Mouse (Mus musculus) midbrain, embryonic 14.5 days (tissue): ENCODE data around the gene Siva1. TPM values are rescaled to one million over a fixed set of nuclear protein-coding genes. Genes with fewer than 3 reads are reported as not detected.
A peak's percentile ranks its signal among the peaks of the same experiment; 100 is the strongest.

ENCODE experiments used
- ATAC-seq: fragments of 200-750 bp; cut with Nextera tagmentation; 2 replicates; pipeline ENCODE4 v1.8.0; 2017; ENCODE audit warnings: moderate number of reproducible peaks, moderate library complexity; ENCODE audit not compliant: low FRiP score, low TSS enrichment
- DNase-seq: peaks from one replicate; pipeline ENCODE4 v3.0.0-alpha.2; 2015
- H3K27ac ChIP-seq: fragments of 300-500 bp; sonication (generic); replicated peaks from 2 replicates; pipeline ENCODE4 v1.5.1; 2014; ENCODE audit warnings: mild to moderate bottlenecking, low read depth, low read length, moderate library complexity
- H3K27me3 ChIP-seq: fragments of 300-500 bp; sonication (generic); 2 replicates; pipeline ENCODE4 v1.6.1; 2014; ENCODE audit warnings: low read length, control low read depth, mixed read lengths; ENCODE audit not compliant: control insufficient read depth, insufficient read depth
- H3K36me3 ChIP-seq: fragments of 300-500 bp; sonication (generic); 2 replicates; pipeline ENCODE4 v1.6.1; 2014; ENCODE audit warnings: low read length, control low read depth; ENCODE audit not compliant: control insufficient read depth, insufficient read depth
- H3K4me1 ChIP-seq: fragments of 300-500 bp; sonication (generic); 2 replicates; pipeline ENCODE4 v1.6.1; 2014; ENCODE audit warnings: mild to moderate bottlenecking, antibody characterized with exemption, low read length, control low read depth; ENCODE audit not compliant: control insufficient read depth, insufficient read depth
- H3K4me2 ChIP-seq: fragments of 300-500 bp; sonication (generic); 2 replicates; pipeline ENCODE4 v1.6.1; 2014; ENCODE audit warnings: mild to moderate bottlenecking, low read length, moderate library complexity
- H3K4me3 ChIP-seq: fragments of 300-500 bp; sonication (generic); replicated peaks from 2 replicates; pipeline ENCODE4 v1.5.1; 2014; ENCODE audit warnings: low read depth, low read length
- H3K9ac ChIP-seq: fragments of 300-500 bp; sonication (generic); replicated peaks from 2 replicates; pipeline ENCODE4 v1.6.1; 2014; ENCODE audit warnings: mild to moderate bottlenecking, low read length, moderate library complexity
- H3K9me3 ChIP-seq: fragments of 300-500 bp; sonication (generic); 2 replicates; pipeline ENCODE4 v1.6.1; 2016; ENCODE audit warnings: low read length, control low read depth, mixed read lengths; ENCODE audit not compliant: control insufficient read depth
- WGBS: fragments of 180-500 bp; shearing (Covaris S2); extraction: QIAGEN DNeasy Blood & Tissue Kit; methylation state at CpG from one replicate; pipeline ENCODE4 v1.1.7; 2014; 5-methylcytosine and 5-hydroxymethylcytosine counted together
- polyA plus RNA-seq: library from polyadenylated mRNA; unstranded; fragments of >200 nt; fragmentation: Nextera tagmentation; extraction: Ambion mirVana; gene quantifications from 2 replicates; pipeline ENCODE4 v1.2.1, GENCODE M21; 2014

Gene Siva1
- polyA plus RNA-seq, 1 experiment from 2014 or later: 63.9 TPM

DNA sequence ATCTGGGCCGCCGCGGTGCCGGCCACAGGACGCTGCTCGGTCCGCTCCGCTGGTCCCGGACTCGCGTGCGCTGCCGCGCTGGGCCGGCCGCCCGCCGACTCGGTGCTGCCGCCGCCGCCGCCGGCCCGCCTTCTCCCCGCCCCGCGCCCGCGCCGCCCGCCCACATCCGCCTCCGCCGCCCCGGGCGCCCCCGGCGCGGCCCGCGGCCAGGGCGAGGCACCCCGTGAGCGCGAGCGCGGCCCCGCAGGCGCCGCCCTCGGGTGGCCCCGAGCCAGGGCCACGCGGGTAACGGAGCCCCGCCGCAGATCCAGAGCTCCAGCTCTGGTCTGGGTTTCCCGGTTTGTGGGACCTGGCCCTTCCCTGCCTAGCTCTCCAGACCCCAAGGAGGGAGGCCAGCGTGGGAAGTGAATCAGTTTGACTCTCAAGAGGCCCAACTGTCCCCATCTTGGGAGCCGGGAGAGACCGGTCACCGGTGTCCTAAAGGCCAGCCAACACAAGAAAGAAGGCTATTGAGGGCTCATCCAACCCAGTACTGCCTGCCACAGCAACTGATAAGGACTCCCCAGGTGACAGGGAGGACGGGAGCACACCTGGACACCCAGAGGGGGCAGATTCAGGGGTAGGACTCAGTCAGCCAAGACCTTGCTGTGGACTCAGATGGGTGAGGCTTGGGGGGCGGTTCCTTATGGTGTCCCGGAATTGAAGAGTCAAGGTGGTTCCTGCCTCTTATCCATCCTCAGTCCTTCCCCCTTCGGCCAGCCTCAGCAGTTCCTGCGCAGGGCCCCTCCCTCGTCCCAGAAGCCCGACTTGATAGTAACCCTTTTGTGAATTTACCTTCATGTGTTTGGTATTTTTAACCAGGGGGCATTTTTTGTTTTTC lies 29.9 kb downstream of the Siva1 start, which contains the start of gene Akt1:
Gene Akt1 (minus strand): TSS at position 753 of the 880 bp plus-strand sequence.
- H3K4me2 ChIP-seq: peak within 1 kb of the TSS; percentile 95
- under 1% methylated on average over 59 of the region's 70 CpGs for WGBS
- H3K4me1 ChIP-seq: peaks cover 37% of the 10 kb centered on the region

GRCm38 (mm10) chr12:112675245-112676035 lies 31.0 kb downstream of the Siva1 start:
- Histone ChIP-seq H3K4me1 (peaks cover 39% of the 10 kb centered on the region), H3K27ac (peak overlapping the region; percentile 94)

More for the DNA sequence above, 29.9 kb downstream of the Siva1 start, which contains the start of gene Akt1:
- DNase-seq (peak; percentile 76), ATAC-seq (peak; percentile 10; the same call in 1 of the 2 replicates)
- peak within 1 kb of the TSS; percentile 94 for H3K27ac ChIP-seq
- peaks cover 22% of the 10 kb centered on the region for H3K36me3 ChIP-seq
- H3K27me3 ChIP-seq: peaks cover 10% of the 10 kb centered on the region; the same call in 1 of the 2 replicates
- H3K9me3 ChIP-seq: no peaks in the 10 kb centered on the region
- H3K4me3 ChIP-seq: peak within 1 kb of the TSS; percentile 94
- H3K9ac ChIP-seq: peak within 1 kb of the TSS; percentile 97

GRCm38 (mm10) chr12:112677076-112677475 lies 32.6 kb downstream of the Siva1 start:
- Histone ChIP-seq H3K9me3 (no peaks in the 10 kb centered on the region), H3K27ac (no peak overlapping the region), H3K4me1 (peaks cover 27% of the 10 kb centered on the region), H3K4me2 (no peak overlapping the region), H3K4me3 (no peak overlapping the region), H3K36me3 (no peaks in the 10 kb centered on the region), H3K27me3 (peaks cover 23% of the 10 kb centered on the region), H3K9ac (no peak overlapping the region)
- ATAC-seq (no peak), DNase-seq (no peak)
- 61% methylated on average over 5 of the region's 5 CpGs for WGBS

More at GRCm38 (mm10) chr12:112675245-112676035, 31.0 kb downstream of the Siva1 start:
- peak overlapping the region; percentile 95 for H3K4me2 ChIP-seq
- peak overlapping the region; percentile 94; the same call in 1 of the 2 replicates for H3K4me3 ChIP-seq
- DNase-seq: peak; percentile 93
- H3K9me3 ChIP-seq: no peaks in the 10 kb centered on the region
- H3K36me3 ChIP-seq: peaks cover 11% of the 10 kb centered on the region
- WGBS: 13% methylated on average over 18 of the region's 18 CpGs
- H3K9ac ChIP-seq: peak overlapping the region; percentile 97
- ATAC-seq: peak; percentile 35; the same call in 1 of the 2 replicates
- H3K27me3 ChIP-seq: peaks cover 21% of the 10 kb centered on the region

GRCm38 (mm10) chr12:112677943-112678554 lies 33.6 kb downstream of the Siva1 start:
- Histone ChIP-seq H3K4me1 (peaks cover 17% of the 10 kb centered on the region), H3K9ac (peak overlapping the region; percentile 45; the same call in 1 of the 2 replicates), H3K27me3 (peaks cover 23% of the 10 kb centered on the region), H3K4me3 (peak overlapping the region; percentile 48), H3K4me2 (peak overlapping the region; percentile 91), H3K27ac (no peak overlapping the region), H3K9me3 (no peaks in the 10 kb centered on the region), H3K36me3 (no peaks in the 10 kb centered on the region)
- ATAC-seq (no peak), DNase-seq (no peak)
- 18% methylated on average over 19 of the region's 19 CpGs for WGBS

GRCm38 (mm10) chr12:112678555-112679026 lies 34.1 kb downstream of the Siva1 start, which contains the start of gene Zbtb42:
Zbtb42 (plus strand) TSS chr12:112678828.
- peak; percentile 65 for DNase-seq
- peaks cover 16% of the 10 kb centered on the region for H3K4me1 ChIP-seq
- no peaks in the 10 kb centered on the region for H3K36me3 ChIP-seq
- WGBS: under 1% methylated on average over 60 of the region's 60 CpGs
- peak within 1 kb of the TSS; percentile 45 for H3K9ac ChIP-seq
- H3K27me3 ChIP-seq: peaks cover 23% of the 10 kb centered on the region
- H3K9me3 ChIP-seq: no peaks in the 10 kb centered on the region
- peak within 1 kb of the TSS; percentile 91 for H3K4me2 ChIP-seq
- H3K4me3 ChIP-seq: peak within 1 kb of the TSS; percentile 48
- peak; percentile 15; the same call in 1 of the 2 replicates for ATAC-seq
- H3K27ac ChIP-seq: no peak within 1 kb of the TSS

DNA sequence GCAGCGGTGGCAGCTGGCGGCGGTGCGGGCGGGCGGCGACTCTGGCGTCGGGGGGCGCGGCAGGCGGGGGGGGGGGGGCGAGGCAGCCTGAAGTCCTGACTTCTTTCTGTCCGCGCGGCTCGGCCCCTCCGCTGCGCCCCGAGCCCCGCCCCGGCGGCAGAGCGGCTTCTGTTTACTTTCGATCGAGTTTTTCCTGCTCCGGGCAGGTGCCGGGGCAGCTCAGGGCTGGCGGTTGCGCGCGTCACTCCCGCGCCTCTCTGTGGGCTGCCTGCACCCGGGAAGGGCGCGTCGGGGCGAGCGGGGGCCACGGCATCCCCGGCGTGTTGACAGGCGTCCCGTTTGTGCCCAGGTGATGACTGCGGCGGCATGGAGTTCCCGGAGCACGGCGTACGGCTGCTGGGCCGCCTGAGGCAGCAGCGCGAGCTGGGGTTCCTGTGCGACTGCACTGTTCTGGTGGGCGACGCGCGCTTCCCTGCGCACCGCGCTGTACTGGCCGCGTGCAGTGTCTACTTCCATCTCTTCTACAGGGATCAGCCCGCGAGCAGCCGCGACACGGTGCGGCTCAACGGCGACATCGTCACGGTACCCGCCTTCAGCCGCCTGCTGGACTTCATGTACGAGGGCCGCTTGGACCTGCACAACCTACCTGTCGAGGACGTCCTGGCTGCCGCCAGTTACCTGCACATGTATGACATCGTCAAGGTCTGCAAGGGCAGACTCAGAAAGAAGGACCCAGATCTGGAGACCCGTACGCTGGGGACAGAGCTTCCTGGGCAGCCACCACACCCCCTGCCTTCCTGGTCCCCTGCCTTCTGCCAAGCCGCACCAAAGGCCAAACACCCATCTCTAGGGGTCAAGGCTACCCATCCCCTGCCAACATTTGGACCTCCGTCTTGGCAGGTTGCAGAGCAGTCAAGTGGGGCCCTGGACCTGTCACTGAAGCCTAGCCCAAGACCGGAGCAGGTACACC lies 34.8 kb downstream of the Siva1 start:
- DNase-seq (peak; percentile 70), ATAC-seq (no peak)
- H3K36me3 ChIP-seq: no peaks in the 10 kb centered on the region
- H3K9me3 ChIP-seq: no peaks in the 10 kb centered on the region
- peak overlapping the region; percentile 48 for H3K4me3 ChIP-seq
- 3% methylated on average over 79 of the region's 87 CpGs for WGBS
- H3K9ac ChIP-seq: peak overlapping the region; percentile 45
- peak overlapping the region; percentile 91 for H3K4me2 ChIP-seq
- no peak overlapping the region for H3K27ac ChIP-seq
- peaks cover 23% of the 10 kb centered on the region for H3K27me3 ChIP-seq
- peaks cover 16% of the 10 kb centered on the region for H3K4me1 ChIP-seq

DNA sequence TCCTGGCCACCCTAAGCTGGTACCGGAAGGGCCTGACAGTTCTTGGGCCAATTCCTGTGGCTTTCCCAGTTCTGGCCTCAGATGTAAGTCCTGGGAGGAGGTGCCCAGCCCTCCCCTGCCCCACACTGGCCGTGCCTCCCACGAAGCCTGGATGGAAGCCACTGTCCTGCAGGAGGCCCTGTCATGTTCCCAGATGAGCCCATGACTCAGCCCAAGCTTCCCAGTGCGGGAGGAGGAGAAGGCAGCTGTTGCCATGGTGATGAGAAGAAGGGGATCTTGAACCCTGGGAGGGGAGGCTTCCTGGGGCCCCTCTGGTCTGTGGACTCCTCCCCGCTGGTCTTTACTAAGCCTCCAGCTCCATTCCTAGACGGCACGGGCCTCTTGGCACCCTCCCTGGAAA lies 38.9 kb downstream of the Siva1 start:
- no peaks in the 10 kb centered on the region for H3K9me3 ChIP-seq
- no peak overlapping the region for H3K9ac ChIP-seq
- ATAC-seq (no peak), DNase-seq (no peak)
- no peak overlapping the region for H3K4me3 ChIP-seq
- no peak overlapping the region for H3K4me2 ChIP-seq
- no peak overlapping the region for H3K27ac ChIP-seq
- H3K36me3 ChIP-seq: no peaks in the 10 kb centered on the region
- WGBS: 30% methylated on average over 7 of the region's 7 CpGs
- peaks cover 21% of the 10 kb centered on the region for H3K27me3 ChIP-seq
- peaks cover 7% of the 10 kb centered on the region; the same call in 1 of the 2 replicates for H3K4me1 ChIP-seq
